In genomic region chr7:3666921-3667391, GRCm38 (mm10) we compare ENCODE assay signal across 8 mouse cellular contexts. TPM values are rescaled to one million over a fixed set of nuclear protein-coding genes. Genes with fewer than 3 reads are reported as not detected.
DNase-seq lines count a peak whose midpoint lies in the region; ATAC-seq lines count a peak whose summit lies in the region.
"Had no signal": no experiment of that assay in that cellular context is flagged by ENCODE, and none has a peak within 500 bp of the region (broad histone marks: within the 10 kb centered on the region; RNA-seq: fewer than 3 reads in every experiment).

No protein-coding gene starts in this region.

- H3K9me3 ChIP-seq in midbrain, embryonic 13.5 days, result no peaks in the 10 kb centered on the region
- H3K9me3 ChIP-seq in midbrain, embryonic 15.5 days, result no peaks in the 10 kb centered on the region
- H3K9me3 ChIP-seq in stomach, embryonic 15.5 days, result no peaks in the 10 kb centered on the region
- H3K9me3 ChIP-seq: forebrain, embryonic 13.5 days had no signal

- no peaks in the 10 kb centered on the region for H3K27me3 ChIP-seq in midbrain, embryonic 13.5 days
- H3K27me3 ChIP-seq in midbrain, embryonic 15.5 days (replicated peaks), result no peaks in the 10 kb centered on the region
- H3K27me3 ChIP-seq in stomach, embryonic 15.5 days (replicated peaks), result no peaks in the 10 kb centered on the region
- H3K27me3 ChIP-seq: forebrain, embryonic 13.5 days had no signal

- ATAC-seq in midbrain, embryonic 13.5 days, result no peak
- no peak for ATAC-seq in midbrain, embryonic 15.5 days (replicated peaks)
- 0 out of 2 replicates have a peak, but pooled peaks have one; percentile 12 for ATAC-seq in stomach, embryonic 15.5 days (ENCODE audit: insufficient read depth, low FRiP score, low read depth)
- no peak for ATAC-seq in CD4-positive, CD25-positive, alpha-beta regulatory T cell, adult 4 months
- ATAC-seq: forebrain, embryonic 13.5 days had no signal

- H3K36me3 ChIP-seq in midbrain, embryonic 13.5 days, result peaks cover 13% of the 10 kb centered on the region
- H3K36me3 ChIP-seq in midbrain, embryonic 15.5 days (replicated peaks), result peaks cover 9% of the 10 kb centered on the region; the same call in 1 of the 2 replicates
- peaks cover 11% of the 10 kb centered on the region for H3K36me3 ChIP-seq in stomach, embryonic 15.5 days

- H3K4me3 ChIP-seq in midbrain, embryonic 13.5 days (replicated peaks), result no peak overlapping the region
- H3K4me3 ChIP-seq in midbrain, embryonic 15.5 days, result no peak overlapping the region
- 0 out of 2 replicates have a peak overlapping the region, but pooled peaks have one; percentile 6 for H3K4me3 ChIP-seq in stomach, embryonic 15.5 days (replicated peaks)
- H3K4me3 ChIP-seq: forebrain, embryonic 13.5 days had no signal

- peaks cover 24% of the 10 kb centered on the region for H3K4me1 ChIP-seq in midbrain, embryonic 13.5 days (replicated peaks)
- peaks cover 22% of the 10 kb centered on the region for H3K4me1 ChIP-seq in midbrain, embryonic 15.5 days
- peaks cover 12% of the 10 kb centered on the region for H3K4me1 ChIP-seq in stomach, embryonic 15.5 days

- peak overlapping the region; percentile 10; the same call in 1 of the 2 replicates for H3K9ac ChIP-seq in midbrain, embryonic 13.5 days (replicated peaks)
- no peak overlapping the region for H3K9ac ChIP-seq in midbrain, embryonic 15.5 days
- no peak overlapping the region for H3K9ac ChIP-seq in stomach, embryonic 15.5 days
- H3K9ac ChIP-seq: forebrain, embryonic 13.5 days had no signal

- 24% methylated on average over 14 of the region's 14 CpGs for WGBS in midbrain, embryonic 13.5 days
- WGBS in midbrain, embryonic 15.5 days, result 25% methylated on average over 14 of the region's 14 CpGs
- 17% methylated on average over 14 of the region's 14 CpGs for WGBS in stomach, embryonic 15.5 days

- no peak overlapping the region for H3K27ac ChIP-seq in midbrain, embryonic 13.5 days
- no peak overlapping the region for H3K27ac ChIP-seq in midbrain, embryonic 15.5 days
- peak overlapping the region; percentile 91; the same call in 1 of the 2 replicates for H3K27ac ChIP-seq in stomach, embryonic 15.5 days
- H3K27ac ChIP-seq: forebrain, embryonic 13.5 days had no signal

- no peak overlapping the region for H3K4me2 ChIP-seq in midbrain, embryonic 13.5 days (replicated peaks)
- no peak overlapping the region for H3K4me2 ChIP-seq in midbrain, embryonic 15.5 days
- peak overlapping the region; percentile 55 for H3K4me2 ChIP-seq in stomach, embryonic 15.5 days
- H3K4me2 ChIP-seq: forebrain, embryonic 13.5 days had no signal

- DNase-seq in embryo, embryonic 10 days (ENCODE audit: low spot score), result peak; percentile 27
- peak; percentile 35 for DNase-seq in kidney, postnatal 10 days
- no peak for DNase-seq in cerebellum, postnatal 4 days (ENCODE audit: low spot score in 2 of 2)

RNA-seq across cellular contexts. Expression of gene Leng1, which starts 1.3 kb away (rescaled TPM):
- polyA plus RNA-seq in midbrain, embryonic 13.5 days (2015; fragmentation: Nextera tagmentation; extraction: Ambion mirVana), result 16.5 and 16.8 TPM in 2 replicates
- polyA plus RNA-seq in midbrain, embryonic 15.5 days (2015; fragmentation: Nextera tagmentation; extraction: Ambion mirVana), result 13.7 and 15.6 TPM in 2 replicates
- 17.7 and 18.3 TPM in 2 replicates for polyA plus RNA-seq in stomach, embryonic 15.5 days (2015; fragmentation: Nextera tagmentation; extraction: Ambion mirVana)
- polyA plus RNA-seq in CD4-positive, CD25-positive, alpha-beta regulatory T cell, adult 4 months (2017; shearing (Covaris generic)), result 1 to 10 TPM; 6.8 to 8.6 TPM

RNA-seq across cellular contexts. Expression of gene Tmc4, which starts 10.4 kb away (rescaled TPM):
- 4.0 and 4.3 TPM in 2 replicates for polyA plus RNA-seq in midbrain, embryonic 13.5 days (2015; fragmentation: Nextera tagmentation; extraction: Ambion mirVana)
- polyA plus RNA-seq in midbrain, embryonic 15.5 days (2015; fragmentation: Nextera tagmentation; extraction: Ambion mirVana), result 6.2 and 6.7 TPM in 2 replicates
- 70.9 and 72.8 TPM in 2 replicates for polyA plus RNA-seq in stomach, embryonic 15.5 days (2015; fragmentation: Nextera tagmentation; extraction: Ambion mirVana)
- 10 to 100 TPM; 11.0 to 17.7 TPM for polyA plus RNA-seq in CD4-positive, CD25-positive, alpha-beta regulatory T cell, adult 4 months (2017; shearing (Covaris generic))

RNA-seq across cellular contexts. Expression of gene Cnot3, which starts 21.9 kb away (rescaled TPM):
- polyA plus RNA-seq in midbrain, embryonic 13.5 days (2015; fragmentation: Nextera tagmentation; extraction: Ambion mirVana), result 48.7 and 57.8 TPM in 2 replicates
- 47.6 and 48.4 TPM in 2 replicates for polyA plus RNA-seq in midbrain, embryonic 15.5 days (2015; fragmentation: Nextera tagmentation; extraction: Ambion mirVana)
- 44.6 and 46.4 TPM in 2 replicates for polyA plus RNA-seq in stomach, embryonic 15.5 days (2015; fragmentation: Nextera tagmentation; extraction: Ambion mirVana)
- 10 to 100 TPM; 30.3 to 50.6 TPM for polyA plus RNA-seq in CD4-positive, CD25-positive, alpha-beta regulatory T cell, adult 4 months (2017; shearing (Covaris generic))

RNA-seq across cellular contexts. Expression of gene Tsen34, which starts 25.7 kb away (rescaled TPM):
- 205 and 225 TPM in 2 replicates for polyA plus RNA-seq in midbrain, embryonic 13.5 days (2015; fragmentation: Nextera tagmentation; extraction: Ambion mirVana)
- 301 and 329 TPM in 2 replicates for polyA plus RNA-seq in midbrain, embryonic 15.5 days (2015; fragmentation: Nextera tagmentation; extraction: Ambion mirVana)
- polyA plus RNA-seq in stomach, embryonic 15.5 days (2015; fragmentation: Nextera tagmentation; extraction: Ambion mirVana), result 248 and 261 TPM in 2 replicates
- 10 to 100 TPM in 1 of 2 experiments, 1 to 10 TPM in 1; 9.2 to 11.2 TPM for polyA plus RNA-seq in CD4-positive, CD25-positive, alpha-beta regulatory T cell, adult 4 months (2017; shearing (Covaris generic))

RNA-seq across cellular contexts. Expression of gene Mboat7, which starts 26.4 kb away (rescaled TPM):
- polyA plus RNA-seq in midbrain, embryonic 13.5 days (2015; fragmentation: Nextera tagmentation; extraction: Ambion mirVana), result 53.4 and 54.5 TPM in 2 replicates
- polyA plus RNA-seq in midbrain, embryonic 15.5 days (2015; fragmentation: Nextera tagmentation; extraction: Ambion mirVana), result 103 and 110 TPM in 2 replicates
- polyA plus RNA-seq in stomach, embryonic 15.5 days (2015; fragmentation: Nextera tagmentation; extraction: Ambion mirVana), result 51.2 and 53.2 TPM in 2 replicates
- polyA plus RNA-seq in CD4-positive, CD25-positive, alpha-beta regulatory T cell, adult 4 months (2017; shearing (Covaris generic)), result 10 to 100 TPM; 19.4 to 25.7 TPM

Comparison
In these comparisons a context has a peak if more than half of its experiments do, and no peak if none do; other contexts are left out.
1. DNase-seq: peak in embryo, embryonic 10 days (single experiment) and kidney, postnatal 10 days (single experiment); none in cerebellum, postnatal 4 days (0 of 2).